Mouse (Mus musculus) c-Kit-positive CD71-positive TER-119-positive erythroid progenitor cells, embryonic 14.5 days (primary cell): ENCODE data around the gene Capzb.
A peak's percentile ranks its signal among the peaks of the same experiment; 100 is the strongest.

Experiments
- DNase-seq: peaks from one replicate; pipeline ENCODE4 v3.0.0-alpha.2; 2013; ENCODE audit warnings: low spot score

Capzb gene

DNA sequence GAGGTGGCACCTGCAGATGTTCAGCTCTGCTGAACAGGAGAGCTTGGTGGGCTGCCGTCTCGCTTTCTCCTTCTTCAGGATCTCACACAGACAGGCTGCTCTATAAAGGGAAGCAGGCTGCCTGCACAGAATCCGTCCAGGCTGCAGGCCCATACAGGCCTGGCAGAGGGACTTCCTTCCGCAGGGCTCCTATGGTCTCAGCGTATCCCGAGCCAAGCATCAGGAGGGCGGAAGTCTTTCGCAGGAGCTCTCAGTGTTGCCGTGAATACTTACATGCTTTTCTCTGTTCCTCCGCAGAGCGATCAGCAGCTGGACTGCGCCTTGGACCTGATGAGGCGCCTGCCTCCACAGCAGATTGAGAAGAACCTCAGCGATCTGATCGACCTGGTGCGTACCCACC is 45.9 kb downstream of the Capzb start:
- no peak for DNase-seq

DNA sequence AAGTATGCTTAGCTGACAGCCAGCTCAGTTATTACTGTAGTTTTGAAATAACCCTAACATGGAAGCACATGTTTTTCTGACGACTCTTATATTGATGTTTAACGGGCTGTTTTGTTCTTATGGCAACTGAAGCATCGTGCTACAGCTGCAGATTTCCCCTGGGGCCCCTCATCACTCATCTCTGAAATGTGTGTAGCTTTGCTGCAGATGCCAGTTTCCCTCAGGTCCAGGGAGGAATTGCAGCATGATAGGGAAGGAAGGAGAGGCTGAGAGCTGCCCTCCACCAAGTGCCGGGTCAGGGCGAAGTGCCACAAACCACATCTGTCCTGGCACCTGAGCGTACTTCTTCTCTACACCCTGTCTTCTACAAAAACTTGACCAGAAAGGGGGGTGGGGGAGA is 47.6 kb downstream of the Capzb start:
- no peak for DNase-seq

GRCm38 (mm10) chr4:139241678-139242606 is 49.2 kb downstream of the Capzb start:
- no peak for DNase-seq

GRCm38 (mm10) chr4:139242607-139242955 is 49.9 kb downstream of the Capzb start:
- no peak for DNase-seq

GRCm38 (mm10) chr4:139244176-139244575 is 51.5 kb downstream of the Capzb start:
- no peak for DNase-seq

DNA sequence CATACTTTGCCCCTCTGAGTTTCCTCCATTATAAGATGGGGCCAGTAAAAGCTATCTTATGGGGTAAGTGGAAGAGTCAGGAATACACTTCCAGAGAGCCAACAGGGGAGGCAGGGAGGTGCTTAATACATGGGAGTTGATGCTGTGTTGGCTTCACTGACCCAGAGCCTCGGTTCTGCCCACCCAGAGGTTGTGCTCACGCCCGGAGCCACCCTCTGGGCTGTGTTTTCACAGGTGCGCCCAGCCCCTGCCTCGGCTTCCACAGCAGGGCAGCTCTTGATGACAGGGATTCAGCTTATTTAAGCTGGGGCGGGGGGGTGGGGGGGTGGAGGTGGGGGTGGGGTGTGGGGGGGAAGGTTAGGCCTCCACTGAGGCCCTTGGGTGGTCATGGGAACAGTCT is 52.1 kb downstream of the Capzb start:
- no peak for DNase-seq

DNA sequence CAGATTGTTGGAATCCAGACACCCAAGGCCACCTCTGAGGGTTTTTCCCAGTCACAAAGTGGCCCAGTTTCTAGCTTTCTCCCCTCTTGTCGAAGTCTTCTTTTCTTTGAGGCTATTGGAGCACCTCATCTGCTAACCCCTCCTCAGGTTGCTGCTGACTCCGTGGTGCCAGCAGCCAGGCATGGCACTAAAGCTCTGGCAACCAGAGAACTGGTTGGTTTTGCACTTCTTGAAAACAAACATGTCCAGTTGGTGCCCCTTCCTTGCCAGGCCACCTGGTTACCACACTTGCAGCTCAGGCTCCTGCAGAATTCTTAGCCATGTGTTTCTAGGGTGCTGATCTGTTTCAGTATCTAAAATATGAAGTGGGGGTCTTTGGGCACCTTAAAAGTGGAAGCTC is 52.8 kb downstream of the Capzb start:
- DNase-seq, result no peak

DNA sequence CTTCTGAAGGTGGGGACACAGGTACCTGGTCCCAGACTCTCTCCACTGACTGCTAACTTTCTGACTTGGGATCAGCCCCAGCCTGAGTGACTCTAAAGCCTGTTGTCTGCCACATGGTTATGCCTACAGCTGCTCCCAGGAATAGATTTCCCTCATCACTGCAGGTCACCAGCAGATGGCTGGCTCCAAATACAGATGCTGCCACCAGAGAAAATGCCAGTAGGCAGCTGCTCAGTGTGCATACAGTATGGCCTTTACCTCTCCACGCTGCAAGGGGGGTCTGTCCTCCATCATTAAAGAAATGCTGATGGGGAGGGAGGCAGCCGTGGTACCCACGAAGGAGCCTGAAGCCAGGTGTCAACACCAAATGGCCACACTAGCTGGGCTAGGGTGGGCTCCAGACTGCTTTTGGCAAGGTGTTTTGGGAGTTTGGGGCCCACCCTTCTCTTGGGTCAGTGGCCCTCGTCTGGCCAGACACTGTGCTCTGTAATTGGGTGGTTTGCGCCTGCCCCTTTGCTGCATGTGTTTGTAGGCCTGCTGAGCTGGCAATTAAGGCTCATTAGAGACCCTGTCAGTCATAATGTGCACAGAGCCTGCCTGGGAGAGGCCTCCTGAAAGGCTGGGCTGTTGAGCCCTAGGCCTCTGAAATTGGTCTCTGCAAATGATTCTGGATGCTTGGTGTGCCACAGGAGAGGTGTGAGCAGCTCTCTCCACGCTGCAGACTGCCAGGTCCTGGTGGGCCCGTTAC is 53.6 kb downstream of the Capzb start:
- no peak for DNase-seq

DNA sequence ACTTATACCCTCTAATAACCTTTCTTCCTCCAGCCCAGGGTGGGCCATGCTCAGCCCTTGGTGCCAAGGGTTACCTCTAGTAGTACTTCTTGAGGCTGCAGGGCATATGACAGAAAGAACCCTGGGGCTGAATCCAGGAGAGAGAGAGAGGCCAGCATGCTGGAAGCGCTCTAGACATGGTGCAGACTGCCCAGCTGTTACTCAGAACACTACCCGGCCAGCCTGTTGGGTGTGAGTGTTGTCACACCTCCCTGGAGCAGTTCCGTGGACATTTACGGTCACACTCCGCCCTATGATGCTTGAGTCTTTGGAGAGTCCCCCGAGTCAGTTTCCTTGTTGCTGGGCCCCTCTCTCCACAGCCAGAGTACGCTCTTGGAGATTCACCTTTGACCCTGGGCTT is 55.3 kb downstream of the Capzb start:
- DNase-seq, result no peak

DNA sequence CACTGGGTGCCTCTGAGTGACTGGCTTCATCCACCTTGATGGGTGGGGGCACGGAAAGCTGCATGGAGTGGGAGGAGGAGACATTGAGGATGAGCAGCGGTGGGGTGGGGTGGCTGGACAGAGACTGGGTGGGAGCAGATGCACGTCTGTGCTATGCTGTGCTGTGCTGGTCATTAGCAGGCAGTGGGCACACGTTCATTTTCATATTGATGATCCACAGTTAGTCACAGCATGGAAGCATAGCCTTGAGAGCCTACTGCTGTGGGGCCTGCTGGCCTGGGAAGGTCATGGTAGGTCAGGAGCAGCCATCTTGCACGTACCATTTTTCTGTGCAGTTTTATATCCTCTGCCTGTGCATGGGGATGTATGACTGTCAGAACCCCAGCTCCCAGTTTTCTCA is 56.0 kb downstream of the Capzb start:
- DNase-seq, result no peak

GRCm38 (mm10) chr4:139250043-139250442 is 57.3 kb downstream of the Capzb start:
- no peak for DNase-seq

DNA sequence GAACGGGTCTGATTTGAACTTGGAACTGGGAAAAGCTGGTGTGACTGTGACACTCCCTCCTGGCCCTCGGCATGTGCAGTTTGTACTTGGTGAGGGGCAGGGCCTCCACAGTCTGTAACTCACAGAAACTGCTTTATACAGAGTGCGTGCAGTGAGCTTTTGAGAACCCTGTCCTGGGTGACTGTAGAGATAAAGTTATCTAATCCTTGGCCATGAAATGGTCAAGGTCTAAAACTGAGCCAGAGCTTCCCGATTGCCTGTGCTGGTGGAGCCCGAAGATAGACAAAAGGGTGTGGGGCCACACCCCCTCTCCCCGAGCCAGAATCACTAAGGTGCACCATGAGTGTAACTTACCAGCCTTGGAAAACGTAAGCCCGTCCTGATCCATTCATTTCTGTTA is 58.2 kb downstream of the Capzb start:
- no peak for DNase-seq

DNA sequence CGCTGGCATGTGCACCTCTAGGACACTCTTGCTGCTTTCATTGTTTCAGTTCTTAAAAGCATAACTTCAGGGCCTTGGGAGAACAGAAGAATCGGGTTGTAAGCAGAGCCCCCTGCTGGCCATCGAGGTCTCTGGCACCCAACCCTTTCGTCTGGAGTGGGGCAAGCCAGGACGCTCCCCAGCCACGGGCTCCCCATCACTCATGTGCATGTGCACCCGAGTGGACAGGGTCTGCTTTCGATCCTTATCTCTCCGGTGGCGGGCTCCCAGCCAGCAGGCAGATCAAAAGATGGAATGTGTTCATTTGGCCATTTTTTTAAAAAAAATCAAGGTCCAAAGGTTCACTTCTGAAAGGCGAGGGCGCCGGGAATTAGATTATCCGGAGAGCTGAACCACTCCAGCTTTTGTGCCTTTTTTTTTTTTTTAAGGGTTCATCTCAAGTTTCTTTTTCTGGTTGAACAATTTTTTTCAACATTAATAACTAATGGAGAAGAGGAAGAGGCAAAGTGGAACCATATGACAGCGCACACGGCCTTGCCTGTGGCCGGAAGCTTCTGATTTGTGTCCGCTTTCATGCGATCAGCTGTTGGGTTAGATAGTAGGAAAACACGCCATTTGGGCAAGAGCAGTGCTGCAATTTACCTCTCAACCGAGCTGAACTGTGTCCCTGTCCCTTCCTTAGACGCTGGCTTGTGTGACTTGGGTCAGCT is 59.5 kb downstream of the Capzb start:
- peak; percentile 59 for DNase-seq

DNA sequence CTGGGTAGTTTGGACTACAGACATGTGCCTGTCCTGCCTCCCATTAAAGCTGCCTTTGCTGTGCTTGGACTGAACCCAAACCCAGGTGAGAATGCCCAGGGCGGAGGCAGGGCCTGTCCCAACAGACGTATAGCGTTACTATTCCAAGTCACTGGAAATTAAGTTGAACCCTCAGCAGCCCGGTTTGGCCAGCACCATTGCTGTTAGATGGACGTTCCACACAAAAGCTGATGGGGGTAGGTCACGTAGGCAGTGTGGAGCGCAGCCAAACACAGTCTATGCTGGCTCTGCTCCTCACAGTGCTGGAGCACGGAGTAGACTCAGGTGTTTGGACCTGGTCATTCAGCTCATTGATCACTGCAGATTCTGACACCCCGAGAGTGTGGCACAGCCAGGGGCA is 60.5 kb downstream of the Capzb start:
- no peak for DNase-seq

DNA sequence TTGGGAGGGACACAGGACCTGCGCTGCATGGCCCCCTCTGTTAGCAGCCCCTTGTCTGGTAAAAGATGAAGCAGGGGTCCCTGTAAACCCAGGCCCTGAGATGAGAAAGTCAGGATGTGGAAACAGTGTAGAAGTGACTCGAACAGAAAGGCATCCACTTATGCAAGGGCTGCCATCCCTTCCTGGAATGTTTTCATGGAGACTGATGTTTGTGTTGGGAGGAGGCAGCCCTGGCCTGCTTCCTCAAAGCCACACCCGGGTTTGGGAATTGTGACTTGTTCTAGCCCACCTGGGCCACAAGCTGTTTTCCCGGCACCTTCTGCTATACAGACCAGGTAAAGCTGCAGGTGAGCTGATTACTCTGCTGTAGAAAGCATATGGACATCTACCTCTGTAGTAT is 63.4 kb downstream of the Capzb start:
- no peak for DNase-seq

GRCm38 (mm10) chr4:139256708-139257107 is 64.0 kb downstream of the Capzb start:
- no peak for DNase-seq

DNA sequence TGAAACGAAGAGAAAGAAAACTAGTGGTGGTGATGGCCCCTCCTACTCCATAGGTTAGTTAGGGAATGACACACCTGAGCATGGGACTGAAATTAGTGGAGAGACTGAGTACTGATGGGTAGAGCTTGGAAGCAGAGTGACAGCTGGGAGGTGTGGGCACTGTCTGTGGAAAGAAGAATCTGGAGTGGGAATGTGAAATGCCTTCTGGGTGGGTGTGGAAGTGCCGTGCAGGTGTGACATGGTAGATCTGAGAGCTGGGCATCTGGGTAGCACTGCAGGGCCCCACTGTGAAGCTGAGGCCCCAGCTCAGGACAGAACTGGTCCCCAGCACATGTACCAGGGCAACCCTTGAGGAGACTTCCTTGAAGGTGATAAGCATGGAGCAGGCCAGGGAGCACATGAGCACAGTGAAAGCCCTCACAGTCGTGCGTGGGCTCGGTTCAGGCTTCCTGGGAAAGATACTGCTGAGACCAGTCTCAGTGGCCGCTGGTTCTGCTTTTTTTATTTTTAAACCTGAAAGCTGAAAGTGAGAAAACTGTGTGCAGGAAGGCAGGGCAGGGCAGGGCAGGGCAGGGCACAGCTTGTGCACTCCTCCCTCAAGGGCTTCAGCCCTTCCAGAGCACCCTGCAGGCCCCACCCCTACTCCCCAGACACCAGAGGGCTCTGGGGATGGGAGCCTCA is 66.1 kb downstream of the Capzb start:
- DNase-seq, result no peak

GRCm38 (mm10) chr4:139259302-139259871 is 66.7 kb downstream of the Capzb start:
- DNase-seq, result no peak

DNA sequence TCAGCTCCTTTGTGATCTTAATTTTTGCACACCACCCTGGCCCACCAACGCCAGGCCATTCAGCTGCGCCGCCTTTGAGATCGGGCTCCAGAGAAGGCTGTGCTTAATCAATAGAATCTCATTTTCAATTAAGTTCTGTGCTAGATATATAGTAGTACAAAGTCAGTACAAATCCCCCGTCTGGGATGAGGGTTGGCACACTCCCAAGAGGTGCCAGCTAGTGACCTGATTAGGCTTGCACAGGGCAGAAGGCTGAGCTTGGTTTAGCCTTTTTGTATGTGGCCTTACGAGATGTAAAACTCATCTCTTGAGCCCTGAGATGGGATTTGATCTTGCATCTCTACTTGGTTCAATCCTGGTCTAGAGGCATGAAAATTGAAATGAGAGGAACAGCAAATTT is 70.3 kb downstream of the Capzb start:
- DNase-seq, result no peak

DNA sequence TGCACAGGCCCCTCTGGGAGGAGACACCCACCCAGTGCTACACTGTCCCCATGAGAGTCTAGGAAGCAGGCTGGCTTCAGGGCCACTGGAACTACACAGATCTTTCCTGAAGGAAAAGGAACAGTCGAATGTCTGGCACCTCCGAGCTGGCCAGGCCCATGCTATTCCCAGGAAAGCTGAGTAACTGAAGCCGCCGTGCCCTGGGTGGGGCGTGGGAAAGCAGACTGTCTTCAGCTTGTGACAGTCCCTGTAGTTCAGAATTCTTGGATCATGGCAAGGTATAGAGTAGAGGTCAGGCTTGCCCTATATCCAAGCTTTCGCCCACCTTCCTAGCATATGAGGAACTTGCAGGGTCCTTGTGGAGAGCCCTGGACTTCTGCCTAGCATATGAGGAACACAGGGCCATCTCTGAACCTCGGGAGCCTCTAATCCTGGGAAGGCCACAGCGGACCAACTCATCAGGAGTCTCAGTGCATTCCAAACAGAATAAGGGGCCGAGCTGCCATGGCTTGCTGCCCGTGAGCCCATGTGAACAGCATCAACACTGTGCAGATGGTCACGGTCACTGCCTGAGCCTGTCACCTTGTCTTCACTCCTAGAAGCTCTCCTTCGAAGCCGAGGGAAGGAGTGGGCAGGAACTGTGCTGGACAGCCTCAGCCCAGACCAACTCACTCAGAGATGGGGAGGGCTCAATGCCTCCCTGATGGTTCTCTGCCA is 73.2 kb downstream of the Capzb start:
- no peak for DNase-seq

- DNase-seq, result no peak
These were observed 73.8 kb downstream of the Capzb start for GRCm38 (mm10) chr4:139266500-139266865.
